Mouse (Mus musculus) olfactory bulb, adult 2 months (tissue): ENCODE measurements around the gene Mllt6.

ENCODE experiments used
- CTCF ChIP-seq: fragments of 200-500 bp; IDR thresholded peaks from 2 replicates; pipeline ENCODE4 v1.5.1; 2012; ENCODE audit warnings: low read depth, mild to moderate bottlenecking, low read length, moderate library complexity; ENCODE audit not compliant: insufficient read depth
- POLR2A ChIP-seq: fragments of 200-500 bp; IDR thresholded peaks from 2 replicates; pipeline ENCODE4 v1.6.1; 2012; ENCODE audit warnings: mild to moderate bottlenecking, low read depth, low read length, moderate library complexity; ENCODE audit not compliant: insufficient read depth

GRCm38 (mm10) chr11:97629576-97629975 lies 33.6 kb upstream of the Mllt6 start, which contains the start of gene Epop:
- TF ChIP-seq CTCF, result no peak
- TF ChIP-seq POLR2A, result no peak
